Mouse (Mus musculus) G1E (cell line): ENCODE results near the gene Zfp213. TPM values are rescaled to one million over a fixed set of nuclear protein-coding genes. Genes with fewer than 3 reads are reported as not detected.

Experiments used
- ATAC-seq: 2 replicates; pipeline ENCODE4 v1.8.0; 2016; ENCODE audit warnings: mild to moderate bottlenecking; ENCODE audit not compliant: insufficient number of reproducible peaks, poor library complexity, low FRiP score, severe bottlenecking; ENCODE audit errors: extremely low read depth
- DNase-seq: peaks from one replicate; pipeline ENCODE4 v3.0.0; 2012; ENCODE audit warnings: low spot score
- H3K27me3 ChIP-seq: 2 replicates; pipeline ENCODE4 v1.6.1; 2012; ENCODE audit warnings: mild to moderate bottlenecking, low read length, inconsistent platforms; ENCODE audit not compliant: insufficient read depth
- H3K36me3 ChIP-seq: replicated peaks from 2 replicates; pipeline ENCODE3; 2012; ENCODE audit warnings: mild to moderate bottlenecking, inconsistent platforms
- H3K4me1 ChIP-seq: 2 replicates; pipeline ENCODE4 v1.6.1; 2012; ENCODE audit warnings: low read depth, low read length, inconsistent platforms, mixed read lengths; ENCODE audit not compliant: insufficient read depth
- H3K4me3 ChIP-seq: 2 replicates; pipeline ENCODE4 v1.5.1; 2012; ENCODE audit warnings: low read depth, mild to moderate bottlenecking, inconsistent platforms, low read length, moderate library complexity, mixed read lengths
- H3K9me3 ChIP-seq: replicated peaks from 2 replicates; pipeline ENCODE4 v1.6.1; 2012; ENCODE audit warnings: inconsistent platforms
- CTCF ChIP-seq: IDR thresholded peaks from 2 replicates; pipeline ENCODE4 v1.5.1; 2012; ENCODE audit warnings: low read depth, low read length, inconsistent platforms, mixed read lengths
- GATA1 ChIP-seq: IDR thresholded peaks from 2 replicates; pipeline ENCODE4 v1.6.1; 2012; ENCODE audit warnings: borderline replicate concordance, low read length, inconsistent platforms, mixed read lengths
- GATA2 ChIP-seq: IDR thresholded peaks from 2 replicates; pipeline ENCODE4 v1.6.1; 2012; ENCODE audit warnings: low read depth, low read length, inconsistent platforms, borderline replicate concordance
- POLR2AphosphoS5 ChIP-seq: IDR thresholded peaks from 2 replicates; pipeline ENCODE4 v1.6.1; 2012; ENCODE audit warnings: low read depth, low read length, inconsistent platforms; ENCODE audit not compliant: insufficient replicate concordance
- TAL1 ChIP-seq: conservative IDR thresholded peaks from 2 replicates; pipeline ENCODE4 v1.6.1; 2012; ENCODE audit warnings: low read depth, low read length, inconsistent platforms, mixed read lengths
- polyA plus RNA-seq: library from polyadenylated mRNA; stranded (reverse); fragments of >175 nt; gene quantifications from 2 replicates; pipeline ENCODE4 v1.2.3, GENCODE M21; 2012
- total RNA-seq, 2 experiments: library from RNA; stranded (forward) in 1 of 2; stranded (reverse) in 1 of 2; fragments of 200-1000 nt in 1 of 2; fragments of >200 nt in 1 of 2; fragmentation: Nextera tagmentation in 1 of 2; gene quantifications; 2 replicates each; pipeline ENCODE4 v1.2.3; 2014 to 2017

Zfp213 gene
- 1.4 and 4.4 TPM in 2 replicates for total RNA-seq (2014; fragmentation: Nextera tagmentation)
- 4.2 and 5.3 TPM in 2 replicates for total RNA-seq (2017)
- polyA plus RNA-seq: 7.3 and 9.2 TPM in 2 replicates

DNA sequence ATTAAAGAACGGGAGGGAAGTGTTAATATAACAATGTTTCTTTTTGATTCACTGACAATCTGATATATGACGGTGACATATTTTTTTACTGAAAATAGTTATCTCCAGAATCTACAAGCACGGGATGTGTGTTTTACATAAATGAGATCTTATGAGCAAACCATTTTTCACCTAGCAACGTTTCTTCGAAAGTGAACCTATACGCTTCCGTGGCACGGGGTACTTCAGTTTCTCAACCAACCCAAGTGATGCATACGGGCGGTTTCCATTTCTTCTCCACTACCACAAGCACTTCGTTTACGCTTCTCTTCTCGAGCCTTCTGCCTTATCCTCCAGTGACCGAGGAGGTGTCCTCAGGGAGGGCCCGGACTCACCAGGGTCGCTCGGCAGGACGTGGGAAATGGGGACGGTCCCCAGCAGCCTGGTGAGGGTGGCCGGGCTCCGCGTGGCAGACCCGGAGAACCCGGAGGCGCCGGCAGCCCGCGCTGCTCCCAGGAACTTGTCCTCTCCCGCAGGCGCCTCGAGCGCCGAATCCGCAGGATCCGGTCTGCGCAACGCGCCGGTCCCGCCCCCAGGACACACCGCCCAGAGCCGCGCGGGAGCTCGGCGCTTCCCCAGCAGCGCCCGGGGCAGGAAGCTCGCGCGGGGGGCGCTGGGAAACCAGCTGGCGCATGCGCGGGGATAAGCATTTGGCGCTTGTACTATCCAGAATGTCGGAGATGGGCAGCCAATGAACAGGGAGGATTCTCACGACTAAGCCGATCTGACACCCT is at the start of gene Zfp213:
Zfp213 (minus strand) TSS at position 644 of the 773 bp plus-strand sequence.
- H3K4me1 ChIP-seq: peaks cover 21% of the 10 kb centered on the region
- ATAC-seq: peak; percentile 82
- no peaks in the 10 kb centered on the region for H3K27me3 ChIP-seq
- H3K36me3 ChIP-seq: peaks cover 32% of the 10 kb centered on the region
- peak within 1 kb of the TSS; percentile 76 for H3K4me3 ChIP-seq
- DNase-seq: peak; percentile 93
- no peaks in the 10 kb centered on the region for H3K9me3 ChIP-seq
- TF ChIP-seq GATA1 (no peak), CTCF (no peak), TAL1 (no peak), POLR2AphosphoS5 (no peak), GATA2 (no peak)

DNA sequence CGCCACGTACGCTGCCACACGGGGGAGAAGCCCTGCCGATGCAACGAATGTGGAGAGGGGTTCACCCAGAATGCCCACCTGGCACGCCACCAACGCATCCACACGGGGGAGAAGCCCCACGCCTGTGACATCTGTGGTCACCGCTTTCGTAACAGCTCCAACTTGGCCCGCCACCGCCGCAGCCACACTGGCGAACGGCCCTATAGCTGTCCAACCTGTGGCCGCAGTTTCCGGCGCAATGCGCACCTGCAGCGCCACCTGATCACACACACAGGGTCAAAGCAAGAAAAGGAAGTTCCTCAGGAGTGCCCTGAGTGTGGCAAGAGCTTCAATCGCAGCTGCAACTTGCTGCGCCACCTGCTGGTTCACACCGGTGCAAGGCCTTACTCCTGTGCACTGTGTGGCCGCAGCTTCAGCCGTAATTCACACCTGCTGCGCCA is 46.3 kb upstream of the Zfp213 start:
- Histone ChIP-seq H3K9me3 (no peaks in the 10 kb centered on the region), H3K4me3 (no peak overlapping the region), H3K27me3 (peaks cover 31% of the 10 kb centered on the region), H3K4me1 (peaks cover 6% of the 10 kb centered on the region; the same call in 1 of the 2 replicates), H3K36me3 (no peaks in the 10 kb centered on the region)
- DNase-seq (no peak), ATAC-seq (no peak)
- no peak for TF ChIP-seq GATA2
- TF ChIP-seq CTCF: peak; percentile 40; the same call in 1 of the 2 replicates
- no peak for TF ChIP-seq TAL1
- TF ChIP-seq POLR2AphosphoS5: no peak
- no peak for TF ChIP-seq GATA1

DNA sequence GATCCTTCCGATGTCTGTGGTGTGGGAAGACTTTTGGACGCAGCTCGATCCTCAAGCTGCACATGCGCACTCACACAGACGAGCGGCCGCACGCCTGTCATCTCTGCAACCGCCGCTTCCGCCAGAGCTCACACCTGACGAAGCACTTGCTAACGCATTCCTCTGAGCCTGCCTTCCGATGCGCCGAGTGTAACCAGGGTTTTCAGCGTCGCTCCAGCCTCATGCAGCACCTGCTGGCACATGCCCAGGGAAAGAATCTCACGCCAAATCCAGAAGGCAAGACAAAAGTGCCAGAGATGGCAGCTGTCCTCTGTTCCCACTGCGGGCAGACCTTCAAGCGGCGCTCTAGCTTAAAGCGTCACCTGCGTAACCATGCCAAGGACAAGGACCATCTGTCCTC is 45.6 kb upstream of the Zfp213 start:
- TF ChIP-seq GATA1 (no peak), CTCF (no peak), POLR2AphosphoS5 (no peak), GATA2 (no peak), TAL1 (no peak)
- H3K36me3 ChIP-seq: no peaks in the 10 kb centered on the region
- H3K4me1 ChIP-seq: peaks cover 6% of the 10 kb centered on the region; the same call in 1 of the 2 replicates
- H3K27me3 ChIP-seq: peaks cover 32% of the 10 kb centered on the region
- no peaks in the 10 kb centered on the region for H3K9me3 ChIP-seq
- DNase-seq (no peak), ATAC-seq (no peak)
- H3K4me3 ChIP-seq: no peak overlapping the region

DNA sequence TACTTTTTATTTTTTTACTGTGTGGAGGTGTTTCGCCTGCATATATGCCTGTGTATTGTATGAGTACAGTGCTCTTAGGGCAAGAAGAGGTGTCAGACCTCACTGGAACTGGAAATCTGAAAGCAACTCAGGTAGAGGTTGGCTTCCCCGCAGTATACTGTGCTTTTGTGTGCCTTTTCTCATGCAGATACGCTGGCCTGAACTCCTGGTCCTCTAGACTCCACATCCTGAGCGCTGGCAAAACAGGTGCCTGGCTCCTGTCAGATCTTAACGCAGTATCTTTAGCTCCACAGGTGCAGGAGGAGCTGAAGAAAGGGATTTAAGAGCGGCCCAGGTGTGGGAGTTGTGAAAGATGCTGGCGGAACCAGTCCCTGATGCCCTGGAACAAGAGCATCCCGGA is 41.2 kb upstream of the Zfp213 start:
- DNase-seq: no peak
- H3K4me3 ChIP-seq: no peak overlapping the region
- peaks cover 27% of the 10 kb centered on the region for H3K4me1 ChIP-seq
- no peak for TF ChIP-seq TAL1
- no peak for TF ChIP-seq CTCF
- no peak for TF ChIP-seq GATA1
- no peak for TF ChIP-seq POLR2AphosphoS5
- no peaks in the 10 kb centered on the region for H3K9me3 ChIP-seq
- H3K36me3 ChIP-seq: no peaks in the 10 kb centered on the region
- H3K27me3 ChIP-seq: peaks cover 18% of the 10 kb centered on the region; the same call in 1 of the 2 replicates
- no peak for ATAC-seq

DNA sequence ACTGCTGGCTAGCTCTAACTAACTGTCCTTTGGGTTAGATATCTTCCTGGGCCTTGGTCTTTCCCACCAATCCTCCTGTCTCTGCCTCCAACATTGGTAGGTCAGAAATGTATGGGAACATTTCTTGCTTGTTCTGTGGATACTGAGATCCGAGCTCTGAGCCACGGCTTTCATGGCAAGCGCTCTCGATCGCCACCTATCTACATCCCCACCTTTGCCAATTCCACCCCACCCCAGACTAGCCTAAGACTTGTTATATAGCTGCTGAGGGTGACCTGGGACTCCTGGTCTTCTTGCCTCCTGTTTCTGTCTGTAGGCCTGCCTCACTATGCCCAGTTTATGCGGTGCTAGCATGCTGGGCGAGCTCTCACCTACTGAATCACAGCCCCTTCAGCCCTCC is 40.4 kb upstream of the Zfp213 start:
- H3K9me3 ChIP-seq: no peaks in the 10 kb centered on the region
- peaks cover 32% of the 10 kb centered on the region for H3K4me1 ChIP-seq
- peaks cover 10% of the 10 kb centered on the region; the same call in 1 of the 2 replicates for H3K27me3 ChIP-seq
- TF ChIP-seq GATA2 (no peak), POLR2AphosphoS5 (no peak), CTCF (no peak), GATA1 (no peak), TAL1 (no peak)
- DNase-seq: no peak
- ATAC-seq: no peak
- no peak overlapping the region for H3K4me3 ChIP-seq
- no peaks in the 10 kb centered on the region for H3K36me3 ChIP-seq

DNA sequence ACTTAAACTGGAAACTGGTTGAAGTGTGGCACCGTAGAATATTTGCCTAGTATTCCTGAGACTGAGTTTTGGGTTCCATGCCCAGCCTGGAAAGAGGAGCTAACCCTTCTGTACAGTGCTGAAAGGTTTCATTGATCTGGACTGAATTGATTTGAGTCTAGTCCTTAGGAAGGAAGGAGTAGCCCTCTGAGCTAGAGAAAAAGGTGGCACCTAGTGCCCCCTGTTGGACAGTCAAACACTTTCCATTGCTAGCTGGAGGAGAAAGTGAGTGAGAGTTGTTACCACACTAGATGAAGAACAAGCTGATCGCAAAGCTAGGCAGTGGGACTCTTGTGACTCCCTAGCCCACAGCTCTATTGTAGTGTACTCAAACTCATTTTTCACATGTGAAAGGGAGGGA is 39.5 kb upstream of the Zfp213 start:
- ATAC-seq (no peak; the same call in 1 of the 2 replicates), DNase-seq (peak; percentile 43)
- H3K36me3 ChIP-seq: no peaks in the 10 kb centered on the region
- H3K4me3 ChIP-seq: no peak overlapping the region
- H3K4me1 ChIP-seq: peaks cover 40% of the 10 kb centered on the region
- no peaks in the 10 kb centered on the region for H3K9me3 ChIP-seq
- peaks cover 6% of the 10 kb centered on the region; the same call in 1 of the 2 replicates for H3K27me3 ChIP-seq
- TF ChIP-seq GATA2: no peak
- peak; percentile 42; the same call in 1 of the 2 replicates for TF ChIP-seq CTCF
